Mouse (Mus musculus) thymus, adult 2 months (tissue): ENCODE results near the gene Fam131c. TPM values are rescaled to one million over a fixed set of nuclear protein-coding genes. Genes with fewer than 3 reads are reported as not detected.

ENCODE experiments used
- DNase-seq: peaks from one replicate; pipeline ENCODE4 v3.0.0; 2021
- H3K27ac ChIP-seq: fragments of 200-500 bp; 2 replicates; pipeline ENCODE4 v1.5.1; 2012; ENCODE audit warnings: low read length, control low read depth; ENCODE audit not compliant: control insufficient read depth, insufficient read depth
- H3K27me3 ChIP-seq: fragments of 200-500 bp; 2 replicates; pipeline ENCODE4 v1.6.1; 2012; ENCODE audit warnings: mild to moderate bottlenecking, low read length, moderate library complexity, mixed read lengths; ENCODE audit not compliant: control insufficient read depth, insufficient read depth
- H3K36me3 ChIP-seq: fragments of 200-500 bp; 2 replicates; pipeline ENCODE4 v1.6.1; 2012; ENCODE audit warnings: mild to moderate bottlenecking, low read length, moderate library complexity; ENCODE audit not compliant: control insufficient read depth, insufficient read depth
- H3K4me1 ChIP-seq: fragments of 200-500 bp; replicated peaks from 2 replicates; pipeline ENCODE4 v1.6.1; 2012; ENCODE audit warnings: low read length; ENCODE audit not compliant: control insufficient read depth, insufficient read depth
- H3K4me3 ChIP-seq: fragments of 200-500 bp; 2 replicates; pipeline ENCODE4 v1.5.1; 2012; ENCODE audit warnings: mild to moderate bottlenecking, low read length, control low read depth, moderate library complexity; ENCODE audit not compliant: control insufficient read depth, insufficient read depth
- CTCF ChIP-seq: fragments of 200-500 bp; IDR thresholded peaks from 2 replicates; pipeline ENCODE4 v1.5.1; 2012; ENCODE audit warnings: mild to moderate bottlenecking, control low read depth, low read length, moderate library complexity, borderline replicate concordance; ENCODE audit not compliant: control insufficient read depth, poor library complexity, insufficient read depth; ENCODE audit errors: extremely low read depth
- POLR2A ChIP-seq: fragments of 200-500 bp; IDR thresholded peaks from 2 replicates; pipeline ENCODE4 v1.6.1; 2012; ENCODE audit warnings: mild to moderate bottlenecking, low read length, control low read depth, moderate library complexity; ENCODE audit not compliant: control insufficient read depth, poor library complexity, insufficient read depth; ENCODE audit errors: extremely low read depth
- WGBS: fragments of 180-500 bp; shearing (Covaris S2); methylation state at CpG from one replicate; pipeline ENCODE4 v1.1.7; 2018; 5-methylcytosine and 5-hydroxymethylcytosine counted together
- polyA plus RNA-seq: library from polyadenylated mRNA; depleted of rRNA; stranded (reverse); fragments of >200 nt; gene quantifications from 2 replicates; pipeline ENCODE4 v1.2.3, GENCODE M21; 2012

The Fam131c gene
- polyA plus RNA-seq, 1 experiment: 0.40 TPM

DNA sequence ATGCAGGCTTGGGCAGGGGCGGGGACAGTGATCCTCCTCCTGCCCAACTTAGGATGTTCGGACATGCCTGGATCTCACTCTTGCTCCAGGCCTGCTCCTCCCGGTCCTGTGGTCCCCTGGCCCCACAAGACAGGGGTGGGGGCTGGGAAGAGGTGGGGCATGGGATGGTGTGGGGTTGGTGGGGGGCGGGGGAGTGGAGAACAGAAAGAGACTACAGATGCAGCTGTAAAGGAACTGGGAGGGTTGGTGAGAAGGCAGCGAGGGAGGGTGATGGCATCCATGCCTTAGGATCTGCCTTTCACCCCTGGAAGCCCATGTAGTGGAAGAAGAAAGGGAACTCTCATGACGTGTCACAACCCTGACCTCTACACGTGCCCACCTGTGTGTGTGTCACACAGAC is 26.5 kb upstream of the Fam131c start:
- no peaks in the 10 kb centered on the region for H3K36me3 ChIP-seq
- no peaks in the 10 kb centered on the region for H3K4me1 ChIP-seq
- no peak for TF ChIP-seq POLR2A
- H3K27me3 ChIP-seq: no peaks in the 10 kb centered on the region
- no peak overlapping the region for H3K27ac ChIP-seq
- DNase-seq: no peak
- no peak overlapping the region for H3K4me3 ChIP-seq
- WGBS: 72% methylated on average over 7 of the region's 7 CpGs

DNA sequence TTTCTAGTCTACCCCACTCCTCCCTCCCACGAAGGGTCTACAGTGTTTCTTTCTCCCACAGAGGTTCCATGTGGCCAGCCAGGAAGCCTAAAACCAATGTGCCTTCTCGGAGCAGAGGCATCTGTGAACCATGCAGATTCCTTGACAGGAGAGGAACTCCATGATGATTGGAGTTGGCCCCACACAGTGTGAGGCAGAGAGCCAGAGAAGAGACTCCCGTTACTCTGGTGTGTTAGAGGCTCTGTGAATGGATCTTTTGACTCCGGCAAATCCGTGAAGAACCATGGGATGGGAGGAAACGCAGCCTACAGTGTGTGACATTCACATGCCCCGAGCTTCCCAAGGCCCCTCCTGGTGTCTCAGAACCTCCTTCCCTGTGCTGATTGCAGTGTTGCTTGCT is 24.5 kb upstream of the Fam131c start:
- TF ChIP-seq CTCF (no peak), POLR2A (no peak)
- Histone ChIP-seq H3K4me3 (no peak overlapping the region), H3K4me1 (no peaks in the 10 kb centered on the region), H3K36me3 (no peaks in the 10 kb centered on the region), H3K27me3 (no peaks in the 10 kb centered on the region), H3K27ac (no peak overlapping the region)
- no peak for DNase-seq
- WGBS: 88% methylated on average over 7 of the region's 7 CpGs

DNA sequence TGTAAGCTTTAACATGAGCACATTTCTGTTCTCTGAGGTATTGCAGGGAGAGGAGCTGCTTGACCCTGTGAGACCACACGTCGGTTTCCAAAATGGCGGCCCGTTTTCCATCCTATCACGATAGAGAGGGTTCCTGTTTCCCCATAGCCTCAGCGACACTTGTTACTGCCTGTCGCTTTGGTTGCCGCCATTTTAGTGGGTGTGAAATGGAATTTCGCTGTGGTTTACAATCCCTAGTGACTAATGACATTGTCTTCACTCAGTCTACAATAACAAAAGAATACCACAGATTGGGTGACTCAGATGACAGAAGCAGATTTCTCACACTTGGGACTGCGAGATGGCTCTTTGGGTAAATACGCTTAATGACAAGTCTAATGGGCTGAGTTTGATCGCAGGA is 22.8 kb upstream of the Fam131c start:
- Histone ChIP-seq H3K4me3 (no peak overlapping the region), H3K27ac (no peak overlapping the region), H3K4me1 (no peaks in the 10 kb centered on the region), H3K36me3 (no peaks in the 10 kb centered on the region), H3K27me3 (no peaks in the 10 kb centered on the region)
- whole genome bisulfite sequencing: 95% methylated on average over 12 of the region's 12 CpGs
- DNase-seq: no peak
- no peak for TF ChIP-seq POLR2A
- no peak for TF ChIP-seq CTCF

DNA sequence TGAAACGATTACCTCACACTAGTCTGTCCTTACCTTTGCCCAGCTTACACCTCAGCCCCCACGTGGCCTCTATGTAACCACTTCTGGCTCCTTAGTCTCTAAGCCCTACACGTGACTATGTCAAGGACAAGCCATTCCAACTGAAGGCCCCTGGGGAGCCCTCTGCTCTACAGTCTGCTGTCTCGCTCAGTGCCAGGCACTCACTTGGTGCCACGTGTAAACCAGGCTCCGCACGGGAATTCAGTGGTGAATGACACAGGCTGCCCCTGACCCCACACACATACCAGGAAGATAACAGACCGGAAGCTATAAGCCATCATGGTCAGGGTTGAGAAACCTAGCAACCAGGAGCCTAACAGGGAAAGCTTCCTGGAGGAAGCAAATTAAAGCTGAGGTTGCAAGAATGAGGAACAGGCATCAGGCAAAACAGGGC is 20.6 kb upstream of the Fam131c start:
- no peaks in the 10 kb centered on the region for H3K36me3 ChIP-seq
- no peaks in the 10 kb centered on the region for H3K27me3 ChIP-seq
- no peak for TF ChIP-seq CTCF
- no peak for TF ChIP-seq POLR2A
- no peak for DNase-seq
- 62% methylated on average over 8 of the region's 8 CpGs for WGBS
- H3K4me3 ChIP-seq: no peak overlapping the region
- no peaks in the 10 kb centered on the region for H3K4me1 ChIP-seq
- no peak overlapping the region for H3K27ac ChIP-seq

DNA sequence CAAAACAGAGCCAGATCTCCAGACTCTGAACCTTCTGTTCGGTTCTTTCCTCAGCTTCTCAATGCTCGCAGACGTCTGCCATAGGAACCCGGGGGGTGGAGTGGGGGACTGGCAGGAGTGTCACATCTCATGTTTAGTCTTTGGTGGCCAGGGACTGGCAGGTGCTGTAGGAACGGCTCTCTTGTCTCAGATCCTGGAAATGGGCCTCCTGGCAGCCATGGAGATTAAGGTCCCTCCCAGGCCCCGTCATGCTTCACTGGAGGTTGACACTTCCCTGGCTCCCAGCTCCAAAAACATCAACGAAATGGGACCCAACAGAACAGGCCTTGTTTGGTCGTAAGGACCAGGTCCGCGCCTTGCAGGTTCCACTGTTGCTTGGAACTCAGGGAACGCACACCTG is 19.4 kb upstream of the Fam131c start:
- Histone ChIP-seq H3K4me1 (no peaks in the 10 kb centered on the region), H3K4me3 (no peak overlapping the region), H3K27ac (no peak overlapping the region), H3K36me3 (no peaks in the 10 kb centered on the region), H3K27me3 (no peaks in the 10 kb centered on the region)
- TF ChIP-seq POLR2A (no peak), CTCF (no peak)
- 89% methylated on average over 11 of the region's 11 CpGs for whole genome bisulfite sequencing
- DNase-seq: no peak

DNA sequence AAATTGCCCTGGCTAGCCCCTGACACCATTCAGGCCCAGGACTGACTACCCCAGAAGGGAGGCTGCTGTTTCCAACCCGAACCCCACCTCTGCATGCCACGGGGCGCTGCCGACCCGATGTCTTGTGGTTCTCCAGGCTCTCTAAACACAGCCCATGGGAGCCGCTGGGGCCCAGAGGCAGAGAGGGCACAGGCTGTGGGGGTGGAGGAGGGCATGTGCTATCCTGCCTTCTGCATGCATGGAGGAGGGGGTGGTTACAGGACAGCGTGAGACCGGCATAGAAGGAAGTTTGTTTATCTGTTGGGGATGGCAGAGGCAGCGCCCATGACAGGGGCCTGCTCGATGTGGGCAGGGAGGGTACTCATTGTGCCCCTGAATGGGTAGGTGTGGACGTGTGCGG is 18.0 kb upstream of the Fam131c start:
- no peak overlapping the region for H3K27ac ChIP-seq
- no peak overlapping the region for H3K4me3 ChIP-seq
- 91% methylated on average over 12 of the region's 12 CpGs for WGBS
- no peak for TF ChIP-seq POLR2A
- no peak for TF ChIP-seq CTCF
- no peaks in the 10 kb centered on the region for H3K4me1 ChIP-seq
- no peaks in the 10 kb centered on the region for H3K27me3 ChIP-seq
- no peaks in the 10 kb centered on the region for H3K36me3 ChIP-seq
- DNase-seq: no peak

DNA sequence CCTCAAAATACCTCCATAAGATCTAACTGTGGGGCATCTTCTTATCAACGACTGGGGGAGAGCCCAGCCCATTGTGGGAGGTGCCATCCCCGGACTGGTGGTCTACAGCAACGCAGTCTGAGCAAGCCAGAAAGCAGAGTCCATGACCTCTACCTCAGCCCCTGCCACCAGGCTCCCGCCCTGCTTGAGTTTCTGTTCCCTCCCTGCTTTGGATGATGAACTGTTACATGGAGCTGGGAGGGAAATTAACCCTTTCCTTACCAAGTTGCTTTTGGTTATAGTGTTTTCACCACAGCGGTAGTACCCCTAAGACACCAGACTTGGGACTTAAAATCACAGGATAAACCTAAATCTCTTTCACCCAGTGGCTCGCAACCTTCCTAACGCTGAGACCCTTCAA is 16.0 kb upstream of the Fam131c start:
- no peaks in the 10 kb centered on the region for H3K36me3 ChIP-seq
- no peaks in the 10 kb centered on the region for H3K4me1 ChIP-seq
- 84% methylated on average over 7 of the region's 7 CpGs for WGBS
- no peak for TF ChIP-seq POLR2A
- TF ChIP-seq CTCF: no peak
- H3K27me3 ChIP-seq: no peaks in the 10 kb centered on the region
- no peak overlapping the region for H3K27ac ChIP-seq
- no peak for DNase-seq
- H3K4me3 ChIP-seq: no peak overlapping the region
